Mouse (Mus musculus) small intestine, adult 2 months (tissue): ENCODE data around the gene Ptprs.

ENCODE experiments used
- CTCF ChIP-seq: fragments of 200-500 bp; IDR thresholded peaks from 2 replicates; pipeline ENCODE4 v1.5.1; 2012; ENCODE audit warnings: low read depth, mild to moderate bottlenecking, control low read depth, inconsistent platforms, low read length, moderate library complexity, mixed read lengths; ENCODE audit not compliant: insufficient replicate concordance, insufficient read length; ENCODE audit errors: extremely low read depth
- POLR2A ChIP-seq: fragments of 200-500 bp; IDR thresholded peaks from 2 replicates; pipeline ENCODE4 v1.6.1; 2012; ENCODE audit warnings: low read depth, mild to moderate bottlenecking, control low read depth, inconsistent platforms, low read length, moderate library complexity

DNA sequence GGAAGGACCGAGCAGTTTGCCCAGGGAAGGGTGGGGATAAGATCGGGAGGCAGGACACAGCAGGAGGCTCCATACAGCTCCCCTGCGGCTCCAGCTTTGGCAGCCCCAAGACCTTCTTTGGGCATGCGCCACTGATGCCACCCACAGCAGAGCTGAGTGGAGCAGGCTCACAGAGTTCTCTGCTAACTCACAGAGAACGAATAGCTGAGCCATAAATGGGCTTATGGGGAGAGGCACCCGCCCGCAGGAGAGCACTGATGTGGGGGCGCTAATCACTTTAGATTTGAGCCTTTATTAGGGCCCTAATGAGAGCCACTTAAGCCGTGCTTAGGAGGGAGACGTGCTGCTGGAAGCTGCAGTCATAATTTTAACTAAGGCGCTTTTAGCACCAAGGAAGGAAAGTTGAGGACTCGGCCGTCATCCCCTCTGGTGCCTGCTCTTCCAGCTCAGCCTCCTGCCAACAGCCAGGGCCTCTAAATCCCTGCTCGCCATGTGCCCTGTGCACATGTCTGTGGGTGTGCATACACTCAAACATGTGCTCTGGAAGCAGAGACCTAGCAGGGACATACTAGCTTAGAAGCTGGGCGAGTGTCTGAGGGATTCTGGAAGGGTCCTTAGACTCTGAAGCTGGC lies 105.1 kb downstream of the Ptprs start:
- no peak for TF ChIP-seq CTCF
- TF ChIP-seq POLR2A: no peak
